In genomic region chr15:78898507-78899001, GRCm38 (mm10) we compare ENCODE assay signal across 12 mouse cellular contexts. TPM values are rescaled to one million over a fixed set of nuclear protein-coding genes. Genes with fewer than 3 reads are reported as not detected.
A peak's percentile ranks its signal among the peaks of the same experiment; 100 is the strongest.
DNase-seq lines count a peak whose midpoint lies in the region; ATAC-seq and TF ChIP-seq lines count a peak whose summit lies in the region.
"Had no signal": no experiment of that assay in that cellular context is flagged by ENCODE, and none has a peak within 500 bp of the region (broad histone marks: within the 10 kb centered on the region; RNA-seq: fewer than 3 reads in every experiment).

No protein-coding gene starts in this region.

- no peak for TF ChIP-seq POLR2A in spleen, adult 2 months (IDR thresholded peaks at IDR 0.05; ENCODE audit: low read depth, low read length)

- intact Hi-C loops in heart, postnatal 25 days (cut with DNase I) = no loop called here
- intact Hi-C loops in left cerebral cortex, postnatal 4 days (cut with DNase I) = no loop called here

- no peaks in the 10 kb centered on the region for H3K9me3 ChIP-seq in heart, embryonic 13.5 days
- H3K9me3 ChIP-seq in liver, embryonic 15.5 days (replicated peaks) = no peaks in the 10 kb centered on the region
- H3K9me3 ChIP-seq: midbrain, embryonic 15.5 days had no signal

- 39% methylated on average over 6 of the region's 6 CpGs for WGBS in heart, embryonic 13.5 days
- 9% methylated on average over 6 of the region's 6 CpGs for WGBS in spleen, adult 2 months
- WGBS in liver, embryonic 15.5 days (ENCODE audit: insufficient replicate concordance) = 19% methylated on average over 6 of the region's 6 CpGs

- H3K27me3 ChIP-seq in heart, embryonic 13.5 days (replicated peaks) = no peaks in the 10 kb centered on the region
- H3K27me3 ChIP-seq in spleen, adult 2 months (ENCODE audit: control insufficient read depth, insufficient read depth, low read length) = no peaks in the 10 kb centered on the region
- no peaks in the 10 kb centered on the region for H3K27me3 ChIP-seq in liver, embryonic 15.5 days

- H3K4me3 ChIP-seq in heart, embryonic 13.5 days = peak overlapping the region; percentile 88
- peak overlapping the region; percentile 89 for H3K4me3 ChIP-seq in spleen, adult 2 months (ENCODE audit: extremely low read depth, insufficient read depth, insufficient read length)
- H3K4me3 ChIP-seq in liver, embryonic 15.5 days (replicated peaks) = peak overlapping the region; percentile 70

- ATAC-seq in heart, embryonic 13.5 days (ENCODE audit: extremely low read depth, insufficient number of reproducible peaks, low FRiP score, low TSS enrichment) = no peak
- no peak for ATAC-seq in liver, embryonic 15.5 days (ENCODE audit: insufficient read depth)
- no peak for ATAC-seq in megakaryocyte-erythroid progenitor cell, adult 5-6 weeks (replicated peaks; ENCODE audit: low FRiP score, low TSS enrichment, poor library complexity, severe bottlenecking)
- ATAC-seq: hindbrain, postnatal 0 days; midbrain, embryonic 15.5 days had no signal

- H3K4me1 ChIP-seq in heart, embryonic 13.5 days = peaks cover 80% of the 10 kb centered on the region
- peaks cover 44% of the 10 kb centered on the region for H3K4me1 ChIP-seq in spleen, adult 2 months (ENCODE audit: control insufficient read depth, insufficient read depth, insufficient read length)
- peaks cover 92% of the 10 kb centered on the region for H3K4me1 ChIP-seq in liver, embryonic 15.5 days (replicated peaks)

- H3K27ac ChIP-seq in heart, embryonic 13.5 days (replicated peaks) = peak overlapping the region; percentile 84
- H3K27ac ChIP-seq in spleen, adult 2 months (ENCODE audit: insufficient read depth, low read length) = peak overlapping the region; percentile 85
- peak overlapping the region; percentile 78 for H3K27ac ChIP-seq in liver, embryonic 15.5 days (replicated peaks)
- H3K27ac ChIP-seq: hindbrain, postnatal 0 days; midbrain, embryonic 15.5 days had no signal

- TF ChIP-seq CTCF in spleen, adult 2 months (IDR thresholded peaks at IDR 0.05; ENCODE audit: extremely low read depth, insufficient read depth, insufficient read length, insufficient replicate concordance) = no peak

- H3K9ac ChIP-seq in heart, embryonic 13.5 days = peak overlapping the region; percentile 96
- peak overlapping the region; percentile 60 for H3K9ac ChIP-seq in liver, embryonic 15.5 days
- H3K9ac ChIP-seq: midbrain, embryonic 15.5 days had no signal

- peaks cover 41% of the 10 kb centered on the region for H3K36me3 ChIP-seq in heart, embryonic 13.5 days
- peaks cover 6% of the 10 kb centered on the region; the same call in 1 of the 2 replicates for H3K36me3 ChIP-seq in spleen, adult 2 months (ENCODE audit: control insufficient read depth, insufficient read depth, low read length)
- H3K36me3 ChIP-seq in liver, embryonic 15.5 days (replicated peaks) = peaks cover 16% of the 10 kb centered on the region; the same call in 1 of the 2 replicates
- H3K36me3 ChIP-seq: midbrain, embryonic 15.5 days had no signal

- peak overlapping the region; percentile 94 for H3K4me2 ChIP-seq in heart, embryonic 13.5 days
- peak overlapping the region; percentile 89 for H3K4me2 ChIP-seq in liver, embryonic 15.5 days

- DNase-seq in heart, postnatal 25 days (ENCODE audit: low spot score) = no peak
- DNase-seq in spleen, adult 2 months (ENCODE audit: low read depth in 1 of 2, low spot score in 2 of 2) = no peak
- DNase-seq in spleen, postnatal 14 days (ENCODE audit: low spot score in 2 of 2) = no peak
- DNase-seq in ovary, postnatal 14 days (ENCODE audit: low spot score) = no peak
- DNase-seq in left cerebral cortex, postnatal 4 days = no peak
- DNase-seq: cerebellum, adult 8-10 months had no signal

RNA-seq across cellular contexts. Expression of gene Gm49510, which starts 0.9 kb away (rescaled TPM):
- 0.20 and 0.31 TPM in 2 replicates for polyA plus RNA-seq in heart, embryonic 13.5 days (2015; fragmentation: Nextera tagmentation; extraction: Ambion mirVana)
- total RNA-seq in heart, postnatal 25 days (2021) = under 1 TPM in 1 of 2 experiments, not detected in 1; 0.18 TPM
- 0.12 and 0.13 TPM in 2 replicates for polyA plus RNA-seq in spleen, adult 2 months (2012; rRNA removed)
- polyA plus RNA-seq in liver, embryonic 15.5 days (2015; fragmentation: Nextera tagmentation; extraction: Ambion mirVana) = 0.08 and 0.26 TPM in 2 replicates
- not detected in 2 replicates for total RNA-seq in megakaryocyte-erythroid progenitor cell, adult 5-6 weeks (2014; fragmentation: Nextera tagmentation)
- 2.6 TPM in 1 of 2 replicates, not detected in the other for total RNA-seq in megakaryocyte-erythroid progenitor cell, adult 5-6 weeks (2017)
- not detected for total RNA-seq in left cerebral cortex, postnatal 4 days (2021)
- total RNA-seq: ES-E14; hindbrain, postnatal 0 days had no signal
- polyA plus RNA-seq: hindbrain, postnatal 0 days; midbrain, embryonic 15.5 days had no signal

RNA-seq across cellular contexts. Expression of gene Sh3bp1, which starts 1.0 kb away (rescaled TPM):
- polyA plus RNA-seq in heart, embryonic 13.5 days (2015; fragmentation: Nextera tagmentation; extraction: Ambion mirVana) = 18.8 and 19.5 TPM in 2 replicates
- 1 to 10 TPM; 4.1 to 4.8 TPM for total RNA-seq in heart, postnatal 25 days (2021)
- polyA plus RNA-seq in spleen, adult 2 months (2012; rRNA removed) = 182 and 272 TPM in 2 replicates
- polyA plus RNA-seq in liver, embryonic 15.5 days (2015; fragmentation: Nextera tagmentation; extraction: Ambion mirVana) = 14.4 and 15.3 TPM in 2 replicates
- 31.8 and 53.7 TPM in 2 replicates for total RNA-seq in megakaryocyte-erythroid progenitor cell, adult 5-6 weeks (2014; fragmentation: Nextera tagmentation)
- 11.4 and 11.6 TPM in 2 replicates for total RNA-seq in megakaryocyte-erythroid progenitor cell, adult 5-6 weeks (2017)
- 1 to 10 TPM; 5.4 to 6.0 TPM for total RNA-seq in left cerebral cortex, postnatal 4 days (2021)

RNA-seq across cellular contexts. Expression of gene Pdxp, which starts 15.2 kb away (rescaled TPM):
- polyA plus RNA-seq in heart, embryonic 13.5 days (2015; fragmentation: Nextera tagmentation; extraction: Ambion mirVana) = 20.2 and 21.2 TPM in 2 replicates
- total RNA-seq in heart, postnatal 25 days (2021) = 1 to 10 TPM in 1 of 2 experiments, under 1 TPM in 1; 0.75 to 1.4 TPM
- 13.1 and 23.5 TPM in 2 replicates for polyA plus RNA-seq in spleen, adult 2 months (2012; rRNA removed)
- polyA plus RNA-seq in liver, embryonic 15.5 days (2015; fragmentation: Nextera tagmentation; extraction: Ambion mirVana) = 5.4 and 5.6 TPM in 2 replicates
- total RNA-seq in megakaryocyte-erythroid progenitor cell, adult 5-6 weeks (2014; fragmentation: Nextera tagmentation) = 12.7 and 22.5 TPM in 2 replicates
- total RNA-seq in megakaryocyte-erythroid progenitor cell, adult 5-6 weeks (2017) = 6.6 and 6.9 TPM in 2 replicates
- total RNA-seq in left cerebral cortex, postnatal 4 days (2021) = 100 to 1,000 TPM; 107 to 117 TPM

RNA-seq across cellular contexts. Expression of gene Gga1, which starts 21.6 kb away (rescaled TPM):
- polyA plus RNA-seq in heart, embryonic 13.5 days (2015; fragmentation: Nextera tagmentation; extraction: Ambion mirVana) = 44.3 and 46.2 TPM in 2 replicates
- 10 to 100 TPM; 41.6 to 43.8 TPM for total RNA-seq in heart, postnatal 25 days (2021)
- polyA plus RNA-seq in spleen, adult 2 months (2012; rRNA removed) = 70.2 and 89.3 TPM in 2 replicates
- 21.4 and 23.6 TPM in 2 replicates for polyA plus RNA-seq in liver, embryonic 15.5 days (2015; fragmentation: Nextera tagmentation; extraction: Ambion mirVana)
- total RNA-seq in megakaryocyte-erythroid progenitor cell, adult 5-6 weeks (2014; fragmentation: Nextera tagmentation) = 30.0 and 47.6 TPM in 2 replicates
- total RNA-seq in megakaryocyte-erythroid progenitor cell, adult 5-6 weeks (2017) = 7.8 and 10.9 TPM in 2 replicates
- total RNA-seq in left cerebral cortex, postnatal 4 days (2021) = 10 to 100 TPM; 59.3 to 65.6 TPM

RNA-seq across cellular contexts. Expression of gene Lgals1, which starts 28.0 kb away (rescaled TPM):
- polyA plus RNA-seq in heart, embryonic 13.5 days (2015; fragmentation: Nextera tagmentation; extraction: Ambion mirVana) = 798 and 814 TPM in 2 replicates
- total RNA-seq in heart, postnatal 25 days (2021) = 100 to 1,000 TPM; 188 to 192 TPM
- 75.4 and 93.0 TPM in 2 replicates for polyA plus RNA-seq in spleen, adult 2 months (2012; rRNA removed)
- 315 and 397 TPM in 2 replicates for polyA plus RNA-seq in liver, embryonic 15.5 days (2015; fragmentation: Nextera tagmentation; extraction: Ambion mirVana)
- 54.9 and 83.9 TPM in 2 replicates for total RNA-seq in megakaryocyte-erythroid progenitor cell, adult 5-6 weeks (2014; fragmentation: Nextera tagmentation)
- 91.1 and 98.2 TPM in 2 replicates for total RNA-seq in megakaryocyte-erythroid progenitor cell, adult 5-6 weeks (2017)
- 10 to 100 TPM; 25.2 to 29.4 TPM for total RNA-seq in left cerebral cortex, postnatal 4 days (2021)

Comparison
In these comparisons a context has a peak if more than half of its experiments do, and no peak if none do; other contexts are left out.
1. RNA of gene Pdxp, which starts 15.2 kb away (total RNA-seq): 107 to 117 TPM in left cerebral cortex, postnatal 4 days; 6.6 to 22.5 TPM in megakaryocyte-erythroid progenitor cell, adult 5-6 weeks and 0.75 to 1.4 TPM in heart, postnatal 25 days; every median in the first group is over 4 times any median in the second.
2. Peak in every context shown above with its lines, with median percentiles within 50 percentile points of each other: H3K27ac ChIP-seq and H3K4me3 ChIP-seq.